Mouse (Mus musculus): ENCODE results near the gene Tnpo2. TPM values are rescaled to one million over a fixed set of nuclear protein-coding genes. Genes with fewer than 3 reads are reported as not detected.
A peak's percentile ranks its signal among the peaks of the same experiment; 100 is the strongest.

Gene Tnpo2
- polyA plus RNA-seq, 1 experiment from 2014 or later, result 19.9 TPM

GRCm38 (mm10) chr8:85043619-85044018 lies 6.9 kb downstream of the Tnpo2 start:
- Histone ChIP-seq H3K9ac (ENCODE audit: low read length) (no peak overlapping the region), H3K9me3 (ENCODE audit: control insufficient read depth, low read length) (no peaks in the 10 kb centered on the region), H3K36me3 (ENCODE audit: control insufficient read depth, insufficient read depth, low read length) (peaks cover 19% of the 10 kb centered on the region), H3K27me3 (ENCODE audit: control insufficient read depth, insufficient read depth, low read length) (no peaks in the 10 kb centered on the region), H3K4me3 (ENCODE audit: low read depth, low read length) (no peak overlapping the region), H3K4me2 (ENCODE audit: low read depth, low read length, severe bottlenecking) (no peak overlapping the region), H3K4me1 (replicated peaks; ENCODE audit: control insufficient read depth, insufficient read depth, low read length) (0 out of 2 replicates have a peak, but pooled peaks cover 3% of the 10 kb centered on the region), H3K27ac (ENCODE audit: low read depth, low read length) (no peak overlapping the region)
- ATAC-seq (replicated peaks; ENCODE audit: low FRiP score) (no peak), DNase-seq (ENCODE audit: low spot score) (no peak)
- 90% methylated on average over 6 of the region's 6 CpGs for WGBS

GRCm38 (mm10) chr8:85057367-85057766 lies 20.7 kb downstream of the Tnpo2 start:
- H3K4me1 ChIP-seq (replicated peaks; ENCODE audit: control insufficient read depth, insufficient read depth, low read length), result peaks cover 4% of the 10 kb centered on the region; the same call in 1 of the 2 replicates
- no peaks in the 10 kb centered on the region for H3K27me3 ChIP-seq (ENCODE audit: control insufficient read depth, insufficient read depth, low read length)

DNA sequence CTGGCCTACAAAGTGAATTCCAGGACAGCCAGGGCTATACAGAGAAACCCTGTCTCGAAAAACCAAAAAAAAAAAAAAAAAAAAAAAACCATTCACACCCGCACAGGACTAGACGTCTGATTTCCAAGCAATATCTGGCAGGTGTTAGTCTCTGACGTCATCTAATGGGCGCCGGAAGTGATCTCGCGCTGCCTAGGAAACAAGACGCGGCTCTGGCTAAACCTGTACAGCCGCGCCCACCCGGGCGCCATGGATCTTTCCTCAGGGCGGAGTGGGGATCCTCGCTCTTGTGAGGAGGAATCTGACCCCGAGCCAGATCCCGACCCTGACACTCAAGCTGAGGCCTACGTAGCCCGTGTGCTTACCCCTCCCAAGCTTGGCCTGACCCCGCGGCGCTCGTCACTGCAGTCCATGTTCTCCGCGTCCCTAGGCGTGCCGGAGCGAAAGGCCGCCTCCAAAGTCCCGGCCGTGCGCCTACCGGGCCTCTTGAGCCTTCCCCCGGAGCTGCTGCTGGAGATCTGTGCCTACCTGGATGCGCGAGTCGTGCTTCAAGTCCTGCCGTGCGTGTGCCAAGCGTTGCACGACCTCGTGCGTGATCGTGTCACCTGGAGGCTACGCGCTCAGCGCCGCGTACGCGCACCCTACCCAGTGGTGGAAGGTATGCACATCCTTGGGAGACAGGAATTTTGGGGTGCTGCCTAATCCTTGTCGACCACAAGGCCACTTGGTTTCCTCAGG lies 23.3 kb downstream of the Tnpo2 start, which contains the start of gene Fbxw9:
Fbxw9 (plus strand) TSS at position 177 of the 738 bp plus-strand sequence.
- Histone ChIP-seq H3K9me3 (ENCODE audit: control insufficient read depth, low read length) (no peaks in the 10 kb centered on the region), H3K36me3 (ENCODE audit: control insufficient read depth, insufficient read depth, low read length) (peaks cover 5% of the 10 kb centered on the region; the same call in 1 of the 2 replicates), H3K4me1 (replicated peaks; ENCODE audit: control insufficient read depth, insufficient read depth, low read length) (peaks cover 4% of the 10 kb centered on the region; the same call in 1 of the 2 replicates), H3K27ac (ENCODE audit: low read depth, low read length) (no peak within 1 kb of the TSS), H3K27me3 (ENCODE audit: control insufficient read depth, insufficient read depth, low read length) (no peaks in the 10 kb centered on the region), H3K9ac (ENCODE audit: low read length) (peak within 1 kb of the TSS; percentile 63), H3K4me2 (ENCODE audit: low read depth, low read length, severe bottlenecking) (peak within 1 kb of the TSS; percentile 92), H3K4me3 (ENCODE audit: low read depth, low read length) (peak within 1 kb of the TSS; percentile 79)
- under 1% methylated on average over 52 of the region's 53 CpGs for WGBS
- DNase-seq (ENCODE audit: low spot score), result peak; percentile 93
- peak; percentile 92 for ATAC-seq (replicated peaks; ENCODE audit: low FRiP score)

More at GRCm38 (mm10) chr8:85057367-85057766, 20.7 kb downstream of the Tnpo2 start:
- H3K9ac ChIP-seq (ENCODE audit: low read length), result no peak overlapping the region
- no peak overlapping the region for H3K27ac ChIP-seq (ENCODE audit: low read depth, low read length)
- H3K4me2 ChIP-seq (ENCODE audit: low read depth, low read length, severe bottlenecking), result no peak overlapping the region
- ATAC-seq (replicated peaks; ENCODE audit: low FRiP score) (no peak), DNase-seq (ENCODE audit: low spot score) (no peak)
- 85% methylated on average over 7 of the region's 7 CpGs for WGBS
- H3K36me3 ChIP-seq (ENCODE audit: control insufficient read depth, insufficient read depth, low read length), result peaks cover 16% of the 10 kb centered on the region
- no peaks in the 10 kb centered on the region for H3K9me3 ChIP-seq (ENCODE audit: control insufficient read depth, low read length)
- no peak overlapping the region for H3K4me3 ChIP-seq (ENCODE audit: low read depth, low read length)

- no peak for ATAC-seq (replicated peaks; ENCODE audit: low FRiP score)
- peaks cover 5% of the 10 kb centered on the region; the same call in 1 of the 2 replicates for H3K36me3 ChIP-seq (ENCODE audit: control insufficient read depth, insufficient read depth, low read length)
- 94% methylated on average over 4 of the region's 4 CpGs for WGBS
These were observed 25.9 kb downstream of the Tnpo2 start for GRCm38 (mm10) chr8:85062603-85063002.

DNA sequence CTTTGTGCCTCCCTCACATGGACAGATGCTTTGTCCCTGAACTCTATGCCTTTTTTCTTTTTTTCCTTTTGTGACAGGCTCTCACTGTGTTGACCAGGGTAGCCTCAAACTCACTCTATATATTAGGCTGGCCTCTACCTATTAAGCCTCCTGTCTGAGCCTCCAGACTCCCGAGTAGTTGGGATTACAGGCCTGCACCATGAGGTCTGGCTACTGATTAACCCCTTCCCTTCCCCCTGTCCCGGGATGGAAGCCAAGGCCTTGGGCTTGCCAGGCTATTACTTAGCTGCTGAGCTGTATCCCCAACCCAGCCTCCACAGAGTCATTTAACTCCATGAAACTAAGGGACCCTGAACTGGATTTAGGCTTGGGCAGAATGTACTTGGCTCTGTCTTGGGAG lies 28.5 kb downstream of the Tnpo2 start:
- H3K36me3 ChIP-seq (ENCODE audit: control insufficient read depth, insufficient read depth, low read length), result peaks cover 5% of the 10 kb centered on the region; the same call in 1 of the 2 replicates

More at GRCm38 (mm10) chr8:85062603-85063002, 25.9 kb downstream of the Tnpo2 start:
- Histone ChIP-seq H3K27me3 (ENCODE audit: control insufficient read depth, insufficient read depth, low read length) (no peaks in the 10 kb centered on the region), H3K9ac (ENCODE audit: low read length) (no peak overlapping the region), H3K27ac (ENCODE audit: low read depth, low read length) (no peak overlapping the region), H3K4me3 (ENCODE audit: low read depth, low read length) (no peak overlapping the region), H3K9me3 (ENCODE audit: control insufficient read depth, low read length) (no peaks in the 10 kb centered on the region), H3K4me1 (replicated peaks; ENCODE audit: control insufficient read depth, insufficient read depth, low read length) (peaks cover 4% of the 10 kb centered on the region; the same call in 1 of the 2 replicates), H3K4me2 (ENCODE audit: low read depth, low read length, severe bottlenecking) (no peak overlapping the region)
- no peak for DNase-seq (ENCODE audit: low spot score)

DNA sequence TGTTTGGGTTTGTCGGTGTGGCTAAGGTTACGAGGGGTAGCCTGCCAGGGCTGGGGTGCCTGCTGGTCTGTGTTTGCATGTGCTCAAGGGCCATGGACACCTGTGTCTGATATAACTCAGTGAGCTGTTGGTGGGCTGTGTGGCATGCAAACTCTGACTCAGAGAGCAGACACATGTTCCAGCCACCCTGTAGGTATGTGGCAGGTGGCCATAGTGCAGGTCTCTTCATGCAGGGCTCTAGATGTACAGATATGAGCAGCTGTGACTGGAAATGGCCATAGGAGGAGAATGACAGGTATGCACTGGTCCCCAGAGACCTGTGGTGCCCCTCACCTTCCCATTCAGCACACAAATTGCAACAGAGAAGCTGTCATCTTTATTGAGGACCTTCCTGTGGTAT lies 30.4 kb downstream of the Tnpo2 start:
- ATAC-seq (replicated peaks; ENCODE audit: low FRiP score), result no peak
- peak; percentile 44 for DNase-seq (ENCODE audit: low spot score)
- 94% methylated on average over 2 of the region's 2 CpGs for WGBS
- Histone ChIP-seq H3K27ac (ENCODE audit: low read depth, low read length) (no peak overlapping the region), H3K27me3 (ENCODE audit: control insufficient read depth, insufficient read depth, low read length) (no peaks in the 10 kb centered on the region), H3K4me3 (ENCODE audit: low read depth, low read length) (no peak overlapping the region), H3K4me1 (replicated peaks; ENCODE audit: control insufficient read depth, insufficient read depth, low read length) (no peaks in the 10 kb centered on the region; the same call in 1 of the 2 replicates), H3K9me3 (ENCODE audit: control insufficient read depth, low read length) (no peaks in the 10 kb centered on the region), H3K4me2 (ENCODE audit: low read depth, low read length, severe bottlenecking) (no peak overlapping the region), H3K9ac (ENCODE audit: low read length) (no peak overlapping the region), H3K36me3 (ENCODE audit: control insufficient read depth, insufficient read depth, low read length) (peaks cover 5% of the 10 kb centered on the region; the same call in 1 of the 2 replicates)

More for the DNA sequence above, 28.5 kb downstream of the Tnpo2 start:
- 43% methylated on average over 2 of the region's 2 CpGs for WGBS
- ATAC-seq (replicated peaks; ENCODE audit: low FRiP score), result no peak
- Histone ChIP-seq H3K27ac (ENCODE audit: low read depth, low read length) (no peak overlapping the region), H3K9me3 (ENCODE audit: control insufficient read depth, low read length) (no peaks in the 10 kb centered on the region), H3K27me3 (ENCODE audit: control insufficient read depth, insufficient read depth, low read length) (no peaks in the 10 kb centered on the region), H3K9ac (ENCODE audit: low read length) (no peak overlapping the region), H3K4me3 (ENCODE audit: low read depth, low read length) (no peak overlapping the region), H3K4me2 (ENCODE audit: low read depth, low read length, severe bottlenecking) (no peak overlapping the region), H3K4me1 (replicated peaks; ENCODE audit: control insufficient read depth, insufficient read depth, low read length) (peaks cover 4% of the 10 kb centered on the region; the same call in 1 of the 2 replicates)
- DNase-seq (ENCODE audit: low spot score), result no peak

- no peak within 1 kb of the TSS for H3K4me3 ChIP-seq (ENCODE audit: low read depth, low read length)
- no peak within 1 kb of the TSS for H3K27ac ChIP-seq (ENCODE audit: low read depth, low read length)
- H3K9ac ChIP-seq (ENCODE audit: low read length), result no peak within 1 kb of the TSS
- no peaks in the 10 kb centered on the region for H3K9me3 ChIP-seq (ENCODE audit: control insufficient read depth, low read length)
- no peak for ATAC-seq (replicated peaks; ENCODE audit: low FRiP score)
- no peak within 1 kb of the TSS for H3K4me2 ChIP-seq (ENCODE audit: low read depth, low read length, severe bottlenecking)
- H3K27me3 ChIP-seq (ENCODE audit: control insufficient read depth, insufficient read depth, low read length), result no peaks in the 10 kb centered on the region
- H3K36me3 ChIP-seq (ENCODE audit: control insufficient read depth, insufficient read depth, low read length), result peaks cover 5% of the 10 kb centered on the region; the same call in 1 of the 2 replicates
- H3K4me1 ChIP-seq (replicated peaks; ENCODE audit: control insufficient read depth, insufficient read depth, low read length), result peaks cover 2% of the 10 kb centered on the region; the same call in 1 of the 2 replicates
- peak; percentile 52 for DNase-seq (ENCODE audit: low spot score)
These were observed 31.3 kb downstream of the Tnpo2 start, which contains the start of gene Gm5741 for GRCm38 (mm10) chr8:85067982-85068381. Gene Gm5741 (minus strand): TSS chr8:85067982.

DNA sequence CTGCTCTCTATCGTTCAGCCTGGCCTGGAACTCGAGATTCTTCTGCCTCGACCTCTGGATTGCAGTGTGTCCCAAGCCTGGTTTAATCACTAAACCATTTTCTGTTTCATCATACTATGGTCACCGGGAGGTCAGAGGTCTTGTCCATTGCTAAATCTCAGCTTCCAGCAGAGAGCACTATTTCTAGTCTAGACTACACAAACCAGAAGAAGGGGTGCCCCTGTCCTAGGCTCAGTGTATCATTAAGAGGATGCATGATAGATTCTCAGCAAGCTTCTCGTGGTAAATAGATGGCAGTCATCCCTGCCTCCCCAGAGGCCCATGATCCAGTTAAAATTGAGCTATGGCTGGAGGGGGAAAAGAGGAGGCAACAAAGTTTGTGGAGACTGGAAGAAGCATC lies 34.3 kb downstream of the Tnpo2 start:
- Histone ChIP-seq H3K9ac (ENCODE audit: low read length) (peak overlapping the region; percentile 79; the same call in 1 of the 2 replicates), H3K27me3 (ENCODE audit: control insufficient read depth, insufficient read depth, low read length) (no peaks in the 10 kb centered on the region), H3K4me1 (replicated peaks; ENCODE audit: control insufficient read depth, insufficient read depth, low read length) (peaks cover 6% of the 10 kb centered on the region; the same call in 1 of the 2 replicates), H3K36me3 (ENCODE audit: control insufficient read depth, insufficient read depth, low read length) (peaks cover 7% of the 10 kb centered on the region), H3K4me2 (ENCODE audit: low read depth, low read length, severe bottlenecking) (peak overlapping the region; percentile 66), H3K27ac (ENCODE audit: low read depth, low read length) (peak overlapping the region; percentile 92; the same call in 1 of the 2 replicates), H3K9me3 (ENCODE audit: control insufficient read depth, low read length) (no peaks in the 10 kb centered on the region), H3K4me3 (ENCODE audit: low read depth, low read length) (peak overlapping the region; percentile 91)
- DNase-seq (ENCODE audit: low spot score), result peak; percentile 50
- WGBS, result 87% methylated on average over 5 of the region's 5 CpGs
- ATAC-seq (replicated peaks; ENCODE audit: low FRiP score), result no peak
